Mouse (Mus musculus): ENCODE data around the gene Arhgap9. TPM values are rescaled to one million over a fixed set of nuclear protein-coding genes. Genes with fewer than 3 reads are reported as not detected.

Arhgap9 gene
- total and polyA plus RNA-seq, 3 experiments: 32.4 to 44.7 (median 33.7) TPM

DNA sequence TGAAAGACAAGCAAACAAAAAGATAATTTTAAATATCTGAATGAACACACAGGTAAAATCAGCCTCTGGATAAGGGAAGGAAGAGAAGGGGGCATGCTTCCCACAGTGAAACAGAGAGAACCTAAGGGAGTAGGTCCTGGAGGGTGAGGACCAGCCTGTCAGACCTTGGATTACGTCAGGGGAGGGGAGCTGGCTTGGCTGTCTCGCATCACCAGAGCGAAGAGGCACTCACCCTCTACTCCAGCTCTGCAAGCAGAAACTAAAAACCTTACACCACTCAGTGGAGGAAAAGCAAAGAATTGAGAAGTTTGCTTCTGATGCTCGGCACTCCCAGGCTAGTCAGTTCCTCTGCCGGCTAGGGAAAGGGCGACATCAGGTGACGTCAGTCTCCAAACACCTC is 1.8 kb upstream of the Arhgap9 start:
- TF ChIP-seq SIN3A (IDR thresholded peaks at IDR 0.05; ENCODE audit: low read length): no peak
- TF ChIP-seq EP300 (IDR thresholded peaks at IDR 0.05; ENCODE audit: low read length): no peak
- no peak for TF ChIP-seq IRF4 (IDR thresholded peaks at IDR 0.05; ENCODE audit: low read depth, low read length)
- TF ChIP-seq BHLHE40 (IDR thresholded peaks at IDR 0.05; ENCODE audit: low read depth, low read length): no peak
- TF ChIP-seq POLR2AphosphoS2 (IDR thresholded peaks at IDR 0.05; ENCODE audit: low read depth, low read length): no peak
- no peak for TF ChIP-seq CTCF (conservative IDR thresholded peaks at IDR 0.05 in 1 of 2, IDR thresholded peaks at IDR 0.05 in 1 of 2; ENCODE audit: low read depth in 2 of 2, low read length in 2 of 2)
- TF ChIP-seq MAZ (IDR thresholded peaks at IDR 0.05; ENCODE audit: low read depth, low read length): no peak
- no peak for TF ChIP-seq ZMIZ1 (IDR thresholded peaks at IDR 0.05; ENCODE audit: low read depth, low read length)
- TF ChIP-seq ZNF384 (IDR thresholded peaks at IDR 0.05; ENCODE audit: low read depth, low read length): no peak
- TF ChIP-seq JUND (conservative IDR thresholded peaks at IDR 0.05; ENCODE audit: low read depth, low read length): no peak
- no peak for TF ChIP-seq NRF1 (IDR thresholded peaks at IDR 0.05; ENCODE audit: low read depth, low read length)
- TF ChIP-seq MXI1 (IDR thresholded peaks at IDR 0.05; ENCODE audit: low read depth, low read length): no peak
- no peak for TF ChIP-seq MAFK (IDR thresholded peaks at IDR 0.05; ENCODE audit: insufficient replicate concordance, low read length)
- TF ChIP-seq POLR2A (IDR thresholded peaks at IDR 0.05; ENCODE audit: low read depth, low read length): no peak
- Histone ChIP-seq H3K79me2 (replicated peaks; ENCODE audit: control insufficient read depth, extremely low read depth, insufficient read depth, poor library complexity, severe bottlenecking) (no peaks in the 10 kb centered on the region), H3K9me3 (replicated peaks; ENCODE audit: low read length) (no peaks in the 10 kb centered on the region), H3K4me2 (ENCODE audit: insufficient read depth, low read depth, poor library complexity, severe bottlenecking) (no peak overlapping the region), H3K4me1 (ENCODE audit: control insufficient read depth in 1 of 2, insufficient read depth in 2 of 2) (peaks cover 5 to 25% of the 10 kb centered on the region in 2 experiments), H3K27me3 (replicated peaks) (no peaks in the 10 kb centered on the region), H3K36me3 (replicated peaks in 1 of 2; ENCODE audit: control insufficient read depth in 1 of 2, insufficient read depth in 1 of 2, low read length in 1 of 2) (no peaks in the 10 kb centered on the region), H3K4me3 (replicated peaks in 1 of 3; ENCODE audit: low read depth in 2 of 3, low read length in 2 of 3, poor library complexity in 1 of 3) (no peak overlapping the region), H3K27ac (ENCODE audit: insufficient read depth, low read depth) (no peak overlapping the region), H3K9ac (ENCODE audit: insufficient read depth, low read depth) (no peak overlapping the region)
- in situ Hi-C loops (cut with MboI; ENCODE audit: low pct_ligation_motif_present, low pct_unique_long_range_greater_than_20kb, low sequenced_read_pairs) (no loop called here), dilution Hi-C loops (cut with MboI; ENCODE audit: extremely low pct_ligation_motif_present, extremely low pct_unique_long_range_greater_than_20kb, low sequenced_read_pairs) (no loop called here)
- no peak for DNase-seq (ENCODE audit: extremely low read depth)

DNA sequence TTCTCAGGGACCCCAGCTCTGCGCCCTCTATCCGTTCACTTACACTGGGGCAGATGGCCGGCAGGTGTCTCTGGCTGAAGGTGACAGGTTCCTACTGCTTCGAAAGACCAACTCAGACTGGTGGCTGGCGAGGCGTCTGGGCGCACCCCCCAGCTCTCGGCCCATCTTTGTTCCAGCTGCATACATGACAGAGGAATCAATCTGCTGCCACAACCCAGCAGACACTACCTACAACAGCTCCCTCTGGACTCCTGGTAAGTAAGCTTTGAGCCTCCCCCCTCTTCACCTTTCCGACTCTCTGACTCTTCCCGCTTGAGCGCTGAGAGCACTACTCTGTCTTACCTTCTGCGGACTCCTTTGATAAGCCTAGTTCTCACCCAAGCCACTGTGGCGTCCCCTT is 414 bp downstream of the Arhgap9 start:
- H3K9ac ChIP-seq (ENCODE audit: insufficient read depth, low read depth): no peak overlapping the region
- DNase-seq (ENCODE audit: extremely low read depth): no peak
- dilution Hi-C loops (cut with MboI; ENCODE audit: extremely low pct_ligation_motif_present, extremely low pct_unique_long_range_greater_than_20kb, low sequenced_read_pairs): no loop called here
- no peak for TF ChIP-seq HCFC1 (IDR thresholded peaks at IDR 0.05; ENCODE audit: low read depth, low read length)
- no peak for TF ChIP-seq ETS1 (conservative IDR thresholded peaks at IDR 0.05; ENCODE audit: low read depth, low read length)
- TF ChIP-seq UBTF (IDR thresholded peaks at IDR 0.05; ENCODE audit: low read depth, low read length): no peak
- no peak for TF ChIP-seq EP300 (IDR thresholded peaks at IDR 0.05; ENCODE audit: low read length)
- TF ChIP-seq SMC3 (IDR thresholded peaks at IDR 0.05; ENCODE audit: low read depth, low read length): no peak
- no peak for TF ChIP-seq ZMIZ1 (IDR thresholded peaks at IDR 0.05; ENCODE audit: low read depth, low read length)
- TF ChIP-seq TBP (conservative IDR thresholded peaks at IDR 0.05; ENCODE audit: low read depth, low read length): no peak
- no peak for TF ChIP-seq POLR2A (IDR thresholded peaks at IDR 0.05; ENCODE audit: low read depth, low read length)
- TF ChIP-seq ELF1 (IDR thresholded peaks at IDR 0.05; ENCODE audit: low read depth, low read length): no peak
- no peak for TF ChIP-seq ZC3H11A (IDR thresholded peaks at IDR 0.05; ENCODE audit: low read depth, low read length)
- TF ChIP-seq TCF12 (IDR thresholded peaks at IDR 0.05; ENCODE audit: low read depth, low read length): no peak
- no peak for TF ChIP-seq USF1 (IDR thresholded peaks at IDR 0.05; ENCODE audit: low read depth, low read length)
- TF ChIP-seq RAD21 (IDR thresholded peaks at IDR 0.05; ENCODE audit: low read depth, low read length): no peak
- no peak for TF ChIP-seq JUND (conservative IDR thresholded peaks at IDR 0.05; ENCODE audit: low read depth, low read length)
- TF ChIP-seq BHLHE40 (IDR thresholded peaks at IDR 0.05; ENCODE audit: low read depth, low read length): no peak
- no peak for TF ChIP-seq CTCF (conservative IDR thresholded peaks at IDR 0.05 in 1 of 2, IDR thresholded peaks at IDR 0.05 in 1 of 2; ENCODE audit: low read depth in 2 of 2, low read length in 2 of 2)
- no peak for TF ChIP-seq CHD2 (IDR thresholded peaks at IDR 0.05; ENCODE audit: low read length)
- no peak for TF ChIP-seq ZKSCAN1 (IDR thresholded peaks at IDR 0.05; ENCODE audit: borderline replicate concordance, low read depth, low read length)
- no peak for TF ChIP-seq POLR2AphosphoS2 (IDR thresholded peaks at IDR 0.05; ENCODE audit: low read depth, low read length)
- H3K27ac ChIP-seq (ENCODE audit: insufficient read depth, low read depth): no peak overlapping the region
- H3K4me3 ChIP-seq (replicated peaks in 1 of 3; ENCODE audit: low read depth in 2 of 3, low read length in 2 of 3, poor library complexity in 1 of 3): no peak overlapping the region
- in situ Hi-C loops (cut with MboI; ENCODE audit: low pct_ligation_motif_present, low pct_unique_long_range_greater_than_20kb, low sequenced_read_pairs): no loop called here
- peaks cover 14 to 20% of the 10 kb centered on the region in 2 experiments for H3K36me3 ChIP-seq (replicated peaks in 1 of 2; ENCODE audit: control insufficient read depth in 1 of 2, insufficient read depth in 1 of 2, low read length in 1 of 2)
- H3K4me2 ChIP-seq (ENCODE audit: insufficient read depth, low read depth, poor library complexity, severe bottlenecking): no peak overlapping the region
- peaks cover 5 to 36% of the 10 kb centered on the region in 2 experiments for H3K4me1 ChIP-seq (ENCODE audit: control insufficient read depth in 1 of 2, insufficient read depth in 2 of 2)
- no peaks in the 10 kb centered on the region for H3K27me3 ChIP-seq (replicated peaks)
- no peaks in the 10 kb centered on the region for H3K9me3 ChIP-seq (replicated peaks; ENCODE audit: low read length)
- no peaks in the 10 kb centered on the region for H3K79me2 ChIP-seq (replicated peaks; ENCODE audit: control insufficient read depth, extremely low read depth, insufficient read depth, poor library complexity, severe bottlenecking)

Measured in CH12.LX (cell line).